Mouse (Mus musculus) cerebellum, adult 11-12 months (tissue): ENCODE data around the gene Gpr62.

Experiments used
- DNase-seq: peaks from one replicate; pipeline ENCODE4 v3.0.0; 2022

Gene Gpr62

GRCm38 (mm10) chr9:106474456-106474855 is 8.7 kb upstream of the Gpr62 start:
- DNase-seq: peak; percentile 85

- no peak for DNase-seq
Observed at GRCm38 (mm10) chr9:106473753-106474105, 8.0 kb upstream of the Gpr62 start.

GRCm38 (mm10) chr9:106473081-106473752 is 7.5 kb upstream of the Gpr62 start:
- peak; percentile 75 for DNase-seq

GRCm38 (mm10) chr9:106472321-106472720 is 6.6 kb upstream of the Gpr62 start:
- peak; percentile 41 for DNase-seq

GRCm38 (mm10) chr9:106471892-106472291 is 6.2 kb upstream of the Gpr62 start:
- peak; percentile 73 for DNase-seq

GRCm38 (mm10) chr9:106470991-106471750 is 5.4 kb upstream of the Gpr62 start:
- peak; percentile 52 for DNase-seq

GRCm38 (mm10) chr9:106469776-106470175 is 4.0 kb upstream of the Gpr62 start:
- DNase-seq: no peak

GRCm38 (mm10) chr9:106469317-106469716 is 3.6 kb upstream of the Gpr62 start:
- DNase-seq: no peak

- DNase-seq: peak; percentile 53
Observed at GRCm38 (mm10) chr9:106467746-106468145, 2.0 kb upstream of the Gpr62 start.

- peak; percentile 54 for DNase-seq
Observed at GRCm38 (mm10) chr9:106466721-106467120, 983 bp upstream of the Gpr62 start.

- peak; percentile 93 for DNase-seq
Observed at GRCm38 (mm10) chr9:106464751-106465541, 792 bp downstream of the Gpr62 start.

- DNase-seq: peak; percentile 95
Observed at GRCm38 (mm10) chr9:106463122-106464063, 2.3 kb downstream of the Gpr62 start.

GRCm38 (mm10) chr9:106462430-106462800 is 3.3 kb downstream of the Gpr62 start:
- DNase-seq: peak; percentile 72

GRCm38 (mm10) chr9:106461641-106462429 is 3.9 kb downstream of the Gpr62 start:
- peak; percentile 78 for DNase-seq

GRCm38 (mm10) chr9:106461026-106461415 is 4.7 kb downstream of the Gpr62 start:
- peak; percentile 60 for DNase-seq

- peak; percentile 88 for DNase-seq
Observed at GRCm38 (mm10) chr9:106460401-106461025, 5.2 kb downstream of the Gpr62 start.

- DNase-seq: peak; percentile 80
Observed at GRCm38 (mm10) chr9:106459946-106460345, 5.8 kb downstream of the Gpr62 start.

- peak; percentile 63 for DNase-seq
Observed at GRCm38 (mm10) chr9:106457920-106458319, 7.8 kb downstream of the Gpr62 start.

GRCm38 (mm10) chr9:106457163-106457559 is 8.6 kb downstream of the Gpr62 start:
- no peak for DNase-seq

- DNase-seq: peak; percentile 74
Observed at GRCm38 (mm10) chr9:106456325-106457162, 9.2 kb downstream of the Gpr62 start.
